Mouse (Mus musculus) MEL (cell line): ENCODE measurements around the gene Fbxw21. TPM values are rescaled to one million over a fixed set of nuclear protein-coding genes. Genes with fewer than 3 reads are reported as not detected.
"Not testable (repeated sequence)": the region's sequence is repeated elsewhere in the genome, so short reads cannot be mapped to it uniquely, and the experiment has no call there.

Experiments used
- DNase-seq: peaks from one replicate; pipeline ENCODE4 v3.0.0; 2011; ENCODE audit warnings: low read depth, low spot score
- H3K27ac ChIP-seq: 2 replicates; pipeline ENCODE4 v1.5.1; 2012; ENCODE audit warnings: low read depth, mild to moderate bottlenecking, control low read depth, low read length, moderate library complexity; ENCODE audit not compliant: control insufficient read depth
- H3K27me3 ChIP-seq, 2 experiments: fragments of 150-350 bp in 1 of 2; sonication (generic) in 1 of 2; 2 replicates each; pipeline ENCODE4 v1.6.1; 2012; ENCODE audit warnings: low read length in 2 of 2, mild to moderate bottlenecking in 2 of 2, improper control_type of control experiment in 1 of 2, moderate library complexity in 1 of 2; ENCODE audit not compliant: insufficient read depth in 2 of 2, control insufficient read depth in 1 of 2
- H3K36me3 ChIP-seq, 2 experiments: 2 replicates each; pipeline ENCODE4 v1.6.1; 2012 to 2014; ENCODE audit warnings: low read length in 2 of 2, improper control_type of control experiment in 1 of 2, inconsistent platforms in 1 of 2, mild to moderate bottlenecking in 1 of 2; ENCODE audit not compliant: insufficient read depth in 2 of 2, control insufficient read depth in 1 of 2
- H3K4me1 ChIP-seq, 2 experiments: fragments of 150-350 bp in 1 of 2; sonication (generic) in 1 of 2; 2 replicates each; pipeline ENCODE4 v1.6.1; 2012; ENCODE audit warnings: low read length in 2 of 2, improper control_type of control experiment in 1 of 2, mild to moderate bottlenecking in 1 of 2; ENCODE audit not compliant: insufficient read depth in 2 of 2, control insufficient read depth in 1 of 2
- H3K4me3 ChIP-seq, 2 experiments: fragments of 150-350 bp in 1 of 2; sonication (generic) in 1 of 2; 2 replicates each; pipeline ENCODE4 v1.5.1; 2012; ENCODE audit warnings: low read depth in 2 of 2, low read length in 2 of 2, mild to moderate bottlenecking in 2 of 2, moderate library complexity in 2 of 2, control low read depth in 1 of 2, improper control_type of control experiment in 1 of 2; ENCODE audit not compliant: control insufficient read depth in 1 of 2, insufficient read depth in 1 of 2
- H3K79me2 ChIP-seq: 2 replicates; pipeline ENCODE4 v1.6.1; 2012; ENCODE audit warnings: mild to moderate bottlenecking, low read length, moderate library complexity; ENCODE audit not compliant: control insufficient read depth, poor library complexity, insufficient read depth
- H3K9ac ChIP-seq: 2 replicates; pipeline ENCODE4 v1.6.1; 2012; ENCODE audit warnings: low read depth, mild to moderate bottlenecking, control low read depth, low read length, moderate library complexity; ENCODE audit not compliant: control insufficient read depth, poor library complexity, severe bottlenecking
- H3K9me3 ChIP-seq: fragments of 150-350 bp; sonication (generic); replicated peaks from 2 replicates; pipeline ENCODE4 v1.6.1; 2012; ENCODE audit warnings: mild to moderate bottlenecking, low read length, improper control_type of control experiment, moderate library complexity; ENCODE audit not compliant: insufficient read depth
- BHLHE40 ChIP-seq: IDR thresholded peaks from 2 replicates; pipeline ENCODE4 v1.6.1; 2012; ENCODE audit warnings: low read depth, mild to moderate bottlenecking, inconsistent platforms, low read length, improper control_type of control experiment, borderline replicate concordance
- CHD1 ChIP-seq: IDR thresholded peaks from 2 replicates; pipeline ENCODE4 v1.6.1; 2012; ENCODE audit warnings: low read depth, mild to moderate bottlenecking, inconsistent platforms, low read length, improper control_type of control experiment
- CHD2 ChIP-seq: IDR thresholded peaks from 2 replicates; pipeline ENCODE4 v1.6.1; 2011; ENCODE audit warnings: low read length, improper control_type of control experiment
- CTCF ChIP-seq, 3 experiments: IDR thresholded peaks in 2 of 3; conservative IDR thresholded peaks in 1 of 3; 2 replicates each; pipeline ENCODE4 v1.5.1; 2011 to 2012; ENCODE audit warnings: low read length in 3 of 3, low read depth in 2 of 3, mild to moderate bottlenecking in 2 of 3, improper control_type of control experiment in 1 of 3, inconsistent platforms in 1 of 3, mixed read lengths in 1 of 3, moderate library complexity in 1 of 3; ENCODE audit not compliant: control insufficient read depth in 1 of 3, insufficient read depth in 1 of 3, poor library complexity in 1 of 3, severe bottlenecking in 1 of 3
- E2F4 ChIP-seq: IDR thresholded peaks from 2 replicates; pipeline ENCODE4 v1.6.1; 2011; ENCODE audit warnings: low read depth, low read length, improper control_type of control experiment, borderline replicate concordance
- ELF1 ChIP-seq: IDR thresholded peaks from 2 replicates; pipeline ENCODE4 v1.6.1; 2014; ENCODE audit warnings: low read depth, mild to moderate bottlenecking, inconsistent platforms, low read length, improper control_type of control experiment, moderate library complexity
- EP300 ChIP-seq, 2 experiments: IDR thresholded peaks; 2 replicates each; pipeline ENCODE4 v1.6.1; 2011; ENCODE audit warnings: improper control_type of control experiment in 2 of 2, low read length in 2 of 2, low read depth in 1 of 2, mild to moderate bottlenecking in 1 of 2
- GABPA ChIP-seq: IDR thresholded peaks from 2 replicates; pipeline ENCODE4 v1.6.1; 2012; ENCODE audit warnings: low read depth, mild to moderate bottlenecking, inconsistent platforms, low read length, improper control_type of control experiment, moderate library complexity
- JUND ChIP-seq: IDR thresholded peaks from 2 replicates; pipeline ENCODE4 v1.6.1; 2011; ENCODE audit warnings: low read depth, mild to moderate bottlenecking, improper control_type of control experiment, low read length
- MAFK ChIP-seq: IDR thresholded peaks from 2 replicates; pipeline ENCODE4 v1.6.1; 2011; ENCODE audit warnings: low read depth, mild to moderate bottlenecking, low read length, improper control_type of control experiment, borderline replicate concordance
- MAX ChIP-seq: IDR thresholded peaks from 2 replicates; pipeline ENCODE4 v1.6.1; 2011; ENCODE audit warnings: low read length, improper control_type of control experiment
- MAZ ChIP-seq: IDR thresholded peaks from 2 replicates; pipeline ENCODE4 v1.6.1; 2012; ENCODE audit warnings: low read depth, mild to moderate bottlenecking, inconsistent platforms, low read length, improper control_type of control experiment
- MXI1 ChIP-seq: IDR thresholded peaks from 2 replicates; pipeline ENCODE4 v1.6.1; 2011; ENCODE audit warnings: mild to moderate bottlenecking, low read depth, low read length, improper control_type of control experiment
- MYC ChIP-seq: IDR thresholded peaks from 2 replicates; pipeline ENCODE4 v1.6.1; 2011; ENCODE audit warnings: low read depth, mild to moderate bottlenecking, low read length, improper control_type of control experiment, moderate library complexity
- NELFE ChIP-seq: IDR thresholded peaks from 2 replicates; pipeline ENCODE4 v1.6.1; 2011; ENCODE audit warnings: low read depth, low read length, improper control_type of control experiment
- POLR2A ChIP-seq, 2 experiments: IDR thresholded peaks; 2 replicates each; pipeline ENCODE4 v1.6.1; 2011 to 2012; ENCODE audit warnings: low read length in 2 of 2, mild to moderate bottlenecking in 2 of 2, control low read depth in 1 of 2, improper control_type of control experiment in 1 of 2, low read depth in 1 of 2, moderate library complexity in 1 of 2; ENCODE audit not compliant: control insufficient read depth in 1 of 2, insufficient read depth in 1 of 2, poor library complexity in 1 of 2
- RAD21 ChIP-seq: IDR thresholded peaks from 2 replicates; pipeline ENCODE4 v1.6.1; 2011; ENCODE audit warnings: mild to moderate bottlenecking, low read depth, low read length, improper control_type of control experiment
- RCOR1 ChIP-seq: IDR thresholded peaks from 2 replicates; pipeline ENCODE4 v1.6.1; 2012; ENCODE audit warnings: low read depth, mild to moderate bottlenecking, inconsistent platforms, low read length, improper control_type of control experiment
- SMC3 ChIP-seq: IDR thresholded peaks from 2 replicates; pipeline ENCODE4 v1.6.1; 2011; ENCODE audit warnings: low read depth, low read length, improper control_type of control experiment
- TAL1 ChIP-seq: IDR thresholded peaks from 2 replicates; pipeline ENCODE4 v1.6.1; 2012; ENCODE audit warnings: mild to moderate bottlenecking, inconsistent platforms, low read length, moderate library complexity, mixed read lengths
- TBP ChIP-seq: IDR thresholded peaks from 2 replicates; pipeline ENCODE4 v1.8.0; 2011; ENCODE audit warnings: low read depth, low read length, improper control_type of control experiment
- USF2 ChIP-seq, 2 experiments: IDR thresholded peaks; 2 replicates each; pipeline ENCODE4 v1.6.1; 2011 to 2012; ENCODE audit warnings: improper control_type of control experiment in 2 of 2, low read length in 2 of 2, borderline replicate concordance in 1 of 2, inconsistent platforms in 1 of 2, low read depth in 1 of 2, mild to moderate bottlenecking in 1 of 2; ENCODE audit not compliant: insufficient read depth in 1 of 2
- ZKSCAN1 ChIP-seq: IDR thresholded peaks from 2 replicates; pipeline ENCODE4 v1.6.1; 2012; ENCODE audit warnings: low read depth, mild to moderate bottlenecking, inconsistent platforms, low read length, improper control_type of control experiment, moderate library complexity
- ZNF384 ChIP-seq: IDR thresholded peaks from 2 replicates; pipeline ENCODE4 v1.6.1; 2012; ENCODE audit warnings: low read depth, mild to moderate bottlenecking, inconsistent platforms, low read length, improper control_type of control experiment
- polyA plus RNA-seq, 2 experiments: library from polyadenylated mRNA; stranded (reverse) in 1 of 2; unstranded in 1 of 2; fragments of >175 nt in 1 of 2; fragments of >200 nt in 1 of 2; gene quantifications; 2 replicates each; pipeline versions ENCODE4 v1.2.1 to v1.2.4; 2012; ENCODE audit warnings: low replicate concordance in 2 of 2, low read depth in 1 of 2; ENCODE audit not compliant: insufficient read length in 2 of 2, insufficient read depth in 1 of 2, missing spikeins in 1 of 2
- total RNA-seq: library from RNA; depleted of rRNA; stranded (reverse); fragments of 300-350 nt; gene quantifications from 2 replicates; pipeline ENCODE4 v1.2.3, GENCODE M21; 2012

The Fbxw21 gene
- total and polyA plus RNA-seq, 3 experiments = not detected

- peak; percentile 12 for DNase-seq
- H3K9ac ChIP-seq = no peak overlapping the region
- no peaks in the 10 kb centered on the region for H3K27me3 ChIP-seq
- H3K9me3 ChIP-seq = no peaks in the 10 kb centered on the region
- no peaks in the 10 kb centered on the region for H3K79me2 ChIP-seq
- no peak overlapping the region for H3K4me3 ChIP-seq
- no peak overlapping the region for H3K27ac ChIP-seq
- no peaks in the 10 kb centered on the region for H3K4me1 ChIP-seq
- no peaks in the 10 kb centered on the region for H3K36me3 ChIP-seq
- TF ChIP-seq MAZ (no peak), RCOR1 (no peak), USF2 (IDR thresholded peaks at IDR 0.05; ENCODE audit: borderline replicate concordance in 1 of 2, insufficient read depth in 1 of 2, low read depth in 1 of 2, low read length in 2 of 2) (no peak), CTCF (IDR thresholded peaks at IDR 0.05 in 2 of 3, conservative IDR thresholded peaks at IDR 0.05 in 1 of 3; ENCODE audit: control insufficient read depth in 1 of 3, insufficient read depth in 1 of 3, low read depth in 2 of 3, low read length in 3 of 3, poor library complexity in 1 of 3, severe bottlenecking in 1 of 3) (no peak), SMC3 (no peak), ELF1 (no peak), BHLHE40 (no peak), CHD1 (no peak), CHD2 (no peak), TBP (no peak), MAX (no peak), MAFK (no peak)
Observed at GRCm38 (mm10) chr9:109200349-109200748, 38.5 kb upstream of the Fbxw21 start.

GRCm38 (mm10) chr9:109199353-109199752 is 37.5 kb upstream of the Fbxw21 start:
- Histone ChIP-seq H3K4me1 (no peaks in the 10 kb centered on the region), H3K4me3 (no peak overlapping the region), H3K27ac (no peak overlapping the region), H3K9ac (no peak overlapping the region), H3K79me2 (no peaks in the 10 kb centered on the region), H3K27me3 (no peaks in the 10 kb centered on the region), H3K9me3 (no peaks in the 10 kb centered on the region), H3K36me3 (no peaks in the 10 kb centered on the region)
- no peak for DNase-seq
- TF ChIP-seq ZKSCAN1 = no peak
- TF ChIP-seq RAD21 = no peak
- TF ChIP-seq SMC3 = no peak
- no peak for TF ChIP-seq MAZ
- TF ChIP-seq GABPA = no peak
- TF ChIP-seq MYC = no peak
- no peak for TF ChIP-seq JUND
- TF ChIP-seq EP300 (IDR thresholded peaks at IDR 0.05; ENCODE audit: low read depth in 1 of 2, low read length in 2 of 2) = no peak
- TF ChIP-seq NELFE = no peak
- no peak for TF ChIP-seq TAL1
- no peak for TF ChIP-seq CHD1
- TF ChIP-seq POLR2A (IDR thresholded peaks at IDR 0.05; ENCODE audit: control insufficient read depth in 1 of 2, insufficient read depth in 1 of 2, low read depth in 1 of 2, low read length in 2 of 2, poor library complexity in 1 of 2) = no peak
- TF ChIP-seq MXI1 = no peak
- TF ChIP-seq ZNF384 = no peak
- TF ChIP-seq E2F4 = no peak

DNA sequence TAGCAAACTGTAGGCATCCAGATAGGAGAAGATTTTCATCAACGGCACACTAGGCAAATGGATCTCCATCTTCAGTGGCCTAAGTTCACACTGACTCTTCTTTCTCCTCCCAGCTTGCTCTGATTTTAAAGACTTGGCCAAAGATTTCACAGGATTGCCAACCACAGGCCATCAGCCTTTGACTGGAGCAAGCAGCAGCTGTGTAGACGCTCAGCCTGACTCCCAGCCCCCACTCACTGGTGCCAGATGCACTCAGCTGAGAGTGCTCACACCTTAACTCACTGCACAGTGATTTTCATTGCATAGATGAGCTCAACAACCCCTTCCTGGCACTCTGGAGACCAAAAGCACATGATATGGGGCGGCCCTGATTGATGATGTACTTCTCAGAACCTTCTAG is 34.0 kb upstream of the Fbxw21 start, which contains the start of gene Fbxw13:
TSS of gene Fbxw13 (minus strand) at position 101 of the 400 bp plus-strand sequence.
- not testable (repeated sequence) for H3K79me2 ChIP-seq, H3K36me3 ChIP-seq, H3K4me3 ChIP-seq, H3K27ac ChIP-seq, H3K27me3 ChIP-seq, DNase-seq, H3K9ac ChIP-seq, H3K9me3 ChIP-seq, H3K4me1 ChIP-seq
